Mouse (Mus musculus) liver, adult 2 months (tissue): ENCODE results near the gene 1700109H08Rik. TPM values are rescaled to one million over a fixed set of nuclear protein-coding genes. Genes with fewer than 3 reads are reported as not detected.
"Not testable (repeated sequence)": the region's sequence is repeated elsewhere in the genome, so short reads cannot be mapped to it uniquely, and the experiment has no call there.

ENCODE experiments used
- DNase-seq: peaks from one replicate; pipeline ENCODE4 v3.0.0-alpha.2; 2011; ENCODE audit warnings: low read depth, low spot score; ENCODE audit errors: extremely low read depth
- H3K27ac ChIP-seq: fragments of 200-500 bp; replicated peaks from 2 replicates; pipeline ENCODE4 v1.5.1; 2012; ENCODE audit warnings: low read depth, mild to moderate bottlenecking, control low read depth, inconsistent platforms, low read length; ENCODE audit not compliant: insufficient read depth
- H3K27me3 ChIP-seq: fragments of 200-500 bp; 2 replicates; pipeline ENCODE4 v1.6.1; 2012; ENCODE audit warnings: mild to moderate bottlenecking, moderate library complexity, low read length, inconsistent platforms; ENCODE audit not compliant: control insufficient read depth, insufficient read depth
- H3K36me3 ChIP-seq: fragments of 200-500 bp; 2 replicates; pipeline ENCODE4 v1.6.1; 2012; ENCODE audit warnings: low read length, inconsistent platforms; ENCODE audit not compliant: control insufficient read depth, insufficient read depth
- H3K4me1 ChIP-seq: fragments of 200-500 bp; 2 replicates; pipeline ENCODE4 v1.6.1; 2011; ENCODE audit warnings: low read length; ENCODE audit not compliant: control insufficient read depth, insufficient read depth
- H3K4me3 ChIP-seq: fragments of 200-500 bp; 2 replicates; pipeline ENCODE4 v1.5.1; 2011; ENCODE audit warnings: low read depth, mild to moderate bottlenecking, control low read depth, low read length, moderate library complexity; ENCODE audit not compliant: insufficient read depth
- H3K79me2 ChIP-seq: fragments of 200-500 bp; 2 replicates; pipeline ENCODE4 v1.6.1; 2012; ENCODE audit warnings: inconsistent platforms, mild to moderate bottlenecking, low read length, moderate library complexity; ENCODE audit not compliant: control insufficient read depth, insufficient read depth
- H3K9ac ChIP-seq: fragments of 200-500 bp; 2 replicates; pipeline ENCODE4 v1.6.1; 2012; ENCODE audit warnings: low read depth, mild to moderate bottlenecking, control low read depth, inconsistent platforms, low read length
- CTCF ChIP-seq: fragments of 200-500 bp; IDR thresholded peaks from 2 replicates; pipeline ENCODE4 v1.5.1; 2011; ENCODE audit warnings: low read depth, low read length, control low read depth
- POLR2A ChIP-seq: fragments of 200-500 bp; IDR thresholded peaks from 2 replicates; pipeline ENCODE4 v1.6.1; 2011; ENCODE audit warnings: low read length, control low read depth; ENCODE audit not compliant: insufficient read depth; ENCODE audit errors: extremely low read depth
- WGBS: fragments of 180-500 bp; shearing (Covaris S2); methylation state at CpG from one replicate; pipeline ENCODE4 v1.1.7; 2018; 5-methylcytosine and 5-hydroxymethylcytosine counted together
- polyA plus RNA-seq: library from polyadenylated mRNA; depleted of rRNA; stranded (reverse); fragments of >200 nt; gene quantifications from 2 replicates; pipeline ENCODE4 v1.2.3, GENCODE M21; 2012
- total RNA-seq: library from RNA; depleted of rRNA; stranded (reverse); fragments of >200 nt; gene quantifications from 2 replicates; pipeline ENCODE4 v1.2.3, GENCODE M21; 2014

1700109H08Rik gene
- total and polyA plus RNA-seq, 2 experiments = 0.93 to 1.8 TPM

DNA sequence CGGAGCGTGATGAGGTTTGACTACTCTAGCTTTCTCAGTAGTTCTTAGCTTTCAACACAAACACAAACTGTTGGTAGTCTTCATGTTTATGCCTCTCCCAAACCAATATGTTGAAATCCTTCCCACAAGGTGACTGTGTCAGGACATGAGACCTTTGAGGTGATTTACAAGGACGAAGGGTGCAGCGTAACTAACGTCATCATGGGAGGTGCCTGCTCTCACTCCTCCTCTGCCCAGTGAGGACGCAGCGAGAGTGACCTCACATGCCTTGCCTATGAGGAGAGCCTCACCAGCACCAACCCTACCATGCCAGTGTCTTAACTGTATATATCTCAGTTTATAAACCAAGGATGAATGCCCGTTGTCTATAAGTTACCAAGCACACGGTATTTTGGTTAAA lies 35.7 kb downstream of the 1700109H08Rik start:
- Histone ChIP-seq H3K27ac (no peak overlapping the region), H3K36me3 (peaks cover 46% of the 10 kb centered on the region), H3K9ac (no peak overlapping the region), H3K79me2 (no peaks in the 10 kb centered on the region; the same call in 1 of the 2 replicates), H3K4me1 (no peaks in the 10 kb centered on the region), H3K4me3 (no peak overlapping the region), H3K27me3 (no peaks in the 10 kb centered on the region)
- TF ChIP-seq POLR2A (no peak), CTCF (no peak)
- no peak for DNase-seq
- 94% methylated on average over 9 of the region's 9 CpGs for WGBS

DNA sequence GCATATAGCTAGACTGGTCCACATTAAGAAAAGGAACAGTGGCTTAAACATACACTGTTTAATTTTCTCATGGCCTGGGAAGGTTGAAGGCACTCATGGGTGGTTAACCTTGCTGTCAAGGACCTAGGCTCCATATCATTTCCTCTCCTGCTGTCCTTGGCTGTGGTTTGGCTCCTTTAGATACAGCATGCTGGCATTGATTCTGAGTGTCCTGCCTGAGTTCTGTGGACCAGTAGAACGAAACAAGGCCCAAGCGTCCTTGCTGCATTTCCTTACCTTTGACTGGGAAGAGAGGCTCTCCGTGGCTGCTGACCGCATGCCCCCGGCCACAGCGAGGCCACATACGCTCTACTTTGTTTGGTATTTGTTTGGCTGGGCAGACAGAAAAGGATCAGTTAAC lies 37.9 kb downstream of the 1700109H08Rik start:
- over 99% methylated on average over 7 of the region's 7 CpGs for WGBS
- Histone ChIP-seq H3K4me1 (no peaks in the 10 kb centered on the region), H3K27ac (no peak overlapping the region), H3K79me2 (no peaks in the 10 kb centered on the region; the same call in 1 of the 2 replicates), H3K9ac (no peak overlapping the region), H3K4me3 (no peak overlapping the region), H3K27me3 (no peaks in the 10 kb centered on the region), H3K36me3 (peaks cover 46% of the 10 kb centered on the region)
- no peak for TF ChIP-seq CTCF
- no peak for TF ChIP-seq POLR2A
- no peak for DNase-seq

DNA sequence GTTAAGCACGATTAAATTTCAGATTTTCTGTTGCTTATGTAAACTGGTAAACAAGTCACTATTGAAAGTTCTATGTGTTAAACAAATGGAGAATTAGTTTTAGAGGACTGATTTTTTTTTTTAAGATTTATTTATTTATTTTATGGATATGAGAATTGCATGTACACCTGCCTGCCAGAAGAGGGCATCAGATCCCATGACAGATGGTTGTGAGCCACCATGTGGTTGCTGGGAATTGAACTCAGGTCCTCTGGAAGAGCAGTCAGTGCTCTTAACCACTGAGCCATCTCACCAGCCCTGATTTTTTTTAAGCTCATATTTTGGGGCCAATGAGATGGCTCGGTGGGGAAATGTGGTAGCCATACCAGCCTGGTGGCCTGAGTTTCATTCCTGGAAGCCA lies 40.5 kb downstream of the 1700109H08Rik start:
- H3K4me1 ChIP-seq, H3K27me3 ChIP-seq, DNase-seq, H3K4me3 ChIP-seq, H3K9ac ChIP-seq, H3K79me2 ChIP-seq, H3K27ac ChIP-seq: not testable (repeated sequence)
- whole genome bisulfite sequencing = 94% methylated on average over 2 of the region's 2 CpGs
- H3K36me3 ChIP-seq = peaks cover 39% of the 10 kb centered on the region

DNA sequence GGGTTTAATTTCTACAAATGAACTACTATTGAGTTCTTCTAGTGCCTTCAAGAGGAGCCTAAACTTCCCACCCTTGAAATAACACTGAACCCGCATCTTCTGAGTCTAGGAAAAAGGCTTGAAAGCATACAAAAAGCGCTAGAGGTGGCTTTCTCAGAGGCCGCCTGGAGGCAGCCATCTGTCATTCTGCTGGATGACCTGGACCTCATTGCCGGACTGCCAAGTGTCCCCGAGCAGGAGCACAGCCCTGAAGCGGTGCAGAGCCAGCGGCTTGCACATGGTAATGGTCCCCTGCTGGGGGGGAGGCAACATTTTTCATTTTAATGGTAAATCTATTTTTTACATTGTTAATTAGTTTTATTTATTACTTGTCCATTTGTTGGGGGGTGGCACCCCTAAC lies 49.1 kb downstream of the 1700109H08Rik start:
- Histone ChIP-seq H3K9ac (no peak overlapping the region), H3K27ac (no peak overlapping the region), H3K27me3 (no peaks in the 10 kb centered on the region), H3K4me3 (no peak overlapping the region), H3K36me3 (peaks cover 56% of the 10 kb centered on the region), H3K4me1 (no peaks in the 10 kb centered on the region), H3K79me2 (no peaks in the 10 kb centered on the region)
- 93% methylated on average over 7 of the region's 7 CpGs for WGBS
- DNase-seq = no peak
- no peak for TF ChIP-seq CTCF
- TF ChIP-seq POLR2A = no peak

DNA sequence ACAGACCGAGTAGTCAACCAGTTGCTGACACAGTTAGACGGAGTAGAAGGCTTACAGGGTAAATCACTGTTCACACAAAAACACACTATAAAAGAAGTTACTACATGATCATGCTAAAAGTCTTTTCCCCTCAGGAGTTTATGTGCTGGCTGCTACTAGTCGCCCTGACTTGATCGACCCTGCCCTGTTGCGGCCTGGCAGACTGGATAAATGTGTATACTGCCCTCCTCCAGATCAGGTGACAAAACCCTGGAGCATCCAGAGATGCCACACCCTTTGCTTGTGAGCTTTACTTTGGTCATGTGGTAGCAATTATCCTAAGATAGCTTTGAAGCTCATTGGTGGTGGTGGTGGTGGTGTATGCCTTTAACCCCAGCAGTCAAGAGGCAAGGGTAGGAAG lies 58.7 kb downstream of the 1700109H08Rik start:
- Histone ChIP-seq H3K27me3 (no peaks in the 10 kb centered on the region), H3K36me3 (peaks cover 51% of the 10 kb centered on the region), H3K27ac (no peak overlapping the region), H3K9ac (no peak overlapping the region), H3K79me2 (no peaks in the 10 kb centered on the region), H3K4me3 (no peak overlapping the region), H3K4me1 (no peaks in the 10 kb centered on the region)
- 94% methylated on average over 5 of the region's 5 CpGs for WGBS
- no peak for TF ChIP-seq CTCF
- no peak for TF ChIP-seq POLR2A
- no peak for DNase-seq

DNA sequence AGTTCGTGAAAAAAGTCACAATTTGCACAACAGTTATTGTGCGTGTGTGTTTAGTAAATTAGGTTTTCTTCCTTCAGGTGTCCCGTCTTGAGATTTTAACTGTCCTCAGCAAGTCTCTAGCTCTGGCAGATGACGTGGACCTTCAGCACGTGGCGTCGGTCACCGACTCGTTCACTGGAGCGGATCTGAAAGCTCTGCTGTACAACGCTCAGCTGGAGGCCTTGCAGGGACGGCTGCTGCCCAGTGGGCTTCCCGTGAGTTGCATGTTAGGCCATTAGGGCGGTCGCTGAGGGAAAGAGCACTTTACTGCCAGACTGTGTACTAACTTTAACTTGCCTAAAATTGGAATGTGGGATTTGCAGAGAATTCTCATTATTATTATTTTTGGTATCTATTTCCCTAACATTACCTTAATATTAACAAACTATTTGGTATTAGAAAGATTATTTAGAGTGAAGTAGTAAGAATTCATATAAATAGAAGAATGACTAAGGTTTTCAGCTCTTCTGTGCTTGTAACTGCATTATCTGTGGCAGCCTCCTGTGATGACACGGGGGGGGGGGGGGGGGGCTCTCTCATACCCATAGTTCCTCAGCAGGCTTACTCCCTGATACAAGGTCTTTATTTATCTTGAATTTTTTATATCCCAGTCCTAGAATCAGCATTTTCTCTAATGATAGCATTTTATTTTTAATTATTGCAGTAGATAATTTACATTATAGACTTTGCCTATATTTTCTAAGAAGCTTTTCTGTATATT lies 60.3 kb downstream of the 1700109H08Rik start:
- DNase-seq = no peak
- Histone ChIP-seq H3K4me1 (no peaks in the 10 kb centered on the region), H3K27me3 (no peaks in the 10 kb centered on the region), H3K9ac (no peak overlapping the region), H3K4me3 (no peak overlapping the region), H3K27ac (no peak overlapping the region), H3K79me2 (no peaks in the 10 kb centered on the region), H3K36me3 (peaks cover 48% of the 10 kb centered on the region)
- WGBS = 89% methylated on average over 16 of the region's 16 CpGs
- TF ChIP-seq POLR2A (no peak), CTCF (no peak)
